Mouse (Mus musculus): ENCODE measurements at regions not wholly inside any gene's neighbourhood (a gene's known extent, or its start where the extent isn't known, plus 50 kb on each side); places are given as distances from the start of the nearest gene placed in this dataset.
A peak's percentile ranks its signal among the peaks of the same experiment; 100 is the strongest.

DNA sequence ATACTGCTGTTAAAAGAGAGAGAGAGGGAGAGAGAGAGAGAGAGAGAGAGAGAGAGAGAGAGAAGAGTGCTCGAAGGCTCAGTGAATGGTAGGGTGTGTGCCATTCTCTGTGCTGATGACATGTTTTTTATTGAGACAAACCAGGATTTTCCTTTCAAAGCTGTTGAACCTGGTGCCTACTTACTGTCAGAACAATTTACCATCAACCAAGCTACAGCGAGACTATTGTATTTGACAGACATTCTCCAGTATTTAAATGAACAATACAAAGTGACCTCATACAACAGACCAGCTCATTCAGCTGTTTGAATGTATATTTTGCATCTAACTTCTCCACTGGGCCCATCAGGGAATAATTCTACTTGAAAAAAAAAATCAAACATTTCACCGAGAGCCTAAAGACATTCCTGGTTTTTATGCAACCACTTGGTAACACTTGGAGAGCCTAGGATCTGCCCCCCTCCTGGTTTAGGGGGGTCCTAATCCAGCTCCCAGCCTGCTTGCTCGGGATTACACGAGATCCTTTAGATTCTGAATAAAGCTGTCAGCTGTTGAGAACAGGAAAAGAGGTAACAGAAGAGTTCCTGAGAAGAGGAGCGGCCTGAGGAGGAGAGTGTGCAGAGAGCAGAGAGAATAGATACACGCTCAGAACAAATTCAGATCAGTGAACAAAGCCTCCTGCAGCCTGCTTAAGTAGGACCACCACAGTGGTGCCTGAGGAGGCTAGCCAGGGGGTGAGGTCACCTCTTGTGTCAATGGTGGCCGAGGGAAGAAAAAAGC is 117.3 kb downstream of the Anapc10 start:
- no peak for DNase-seq (ENCODE audit: low spot score in 2 of 2)

GRCm38 (mm10) chr8:79829543-79829890 is 117.9 kb downstream of the Anapc10 start:
- no peak for DNase-seq (ENCODE audit: low spot score in 2 of 2)

- DNase-seq (ENCODE audit: low spot score in 2 of 2): no peak
These were observed 118.5 kb downstream of the Anapc10 start for GRCm38 (mm10) chr8:79829941-79830633.

GRCm38 (mm10) chr8:79838961-79839360 is 127.3 kb downstream of the Anapc10 start:
- DNase-seq (ENCODE audit: low spot score in 2 of 2): no peak

DNA sequence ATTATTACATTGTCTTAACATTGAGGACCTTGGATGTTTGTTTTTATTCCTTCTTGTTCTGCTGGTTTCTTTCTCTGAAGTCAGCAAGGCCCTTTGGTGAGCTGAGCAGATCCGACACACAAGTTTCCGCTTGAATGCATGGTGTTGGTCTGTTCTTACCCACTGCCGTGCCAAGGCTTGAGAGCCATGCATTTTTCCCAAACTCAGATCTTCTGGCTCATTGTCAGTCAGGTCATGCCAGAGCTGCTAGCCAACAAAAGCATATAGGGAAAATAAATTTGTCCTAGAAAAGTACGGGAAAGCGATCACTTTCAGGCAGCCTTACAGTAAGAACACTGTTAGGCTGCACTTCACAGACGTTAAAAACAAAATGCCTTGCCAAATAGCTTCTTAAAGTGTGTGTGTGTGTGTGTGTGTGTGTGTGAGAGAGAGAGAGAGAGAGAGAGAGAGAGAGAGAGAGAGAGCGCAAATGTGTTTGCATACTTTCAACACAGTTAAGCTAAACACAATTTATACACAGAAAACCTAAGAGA is 138.4 kb downstream of the Anapc10 start:
- DNase-seq (ENCODE audit: low spot score in 2 of 2): peak in 1 of 2 experiments; percentile 16

- DNase-seq (ENCODE audit: low spot score in 2 of 2): peak in 1 of 2 experiments; percentile 2
These were observed 138.9 kb downstream of the Anapc10 start for GRCm38 (mm10) chr8:79850519-79850918.

GRCm38 (mm10) chr8:79872416-79873077 is 160.9 kb downstream of the Anapc10 start:
- DNase-seq (ENCODE audit: low spot score in 2 of 2): no peak

GRCm38 (mm10) chr8:79907971-79908370 is 149.8 kb downstream of the Hhip start:
- DNase-seq (ENCODE audit: low spot score in 2 of 2): no peak
